Mouse (Mus musculus): Measurements from ENCODE around the gene Aanat.
"Not testable (repeated sequence)": the region's sequence is repeated elsewhere in the genome, so short reads cannot be mapped to it uniquely, and the experiment has no call there.

GRCm38 (mm10) chr11:116611168-116611567, 24.9 kb downstream of the Aanat start:
- TF ChIP-seq EP300, CTCF (IDR thresholded peaks at IDR 0.05): not testable (repeated sequence)

Measured in lung, postnatal 0 days (tissue).